Mouse (Mus musculus) bone marrow, adult 2 months (tissue): ENCODE results near the gene Gm21970.

ENCODE experiments used
- CTCF ChIP-seq: fragments of 200-500 bp; IDR thresholded peaks from 2 replicates; pipeline ENCODE4 v1.5.1; 2011; ENCODE audit warnings: low read length, control low read depth; ENCODE audit not compliant: control insufficient read depth, insufficient read depth
- POLR2A ChIP-seq: fragments of 200-500 bp; IDR thresholded peaks from 2 replicates; pipeline ENCODE4 v1.6.1; 2011; ENCODE audit warnings: low read depth, mild to moderate bottlenecking, control low read depth, low read length, borderline replicate concordance; ENCODE audit not compliant: control insufficient read depth

GRCm38 (mm10) chr16:91448088-91448487 lies 56.6 kb downstream of the Gm21970 start:
- no peak for TF ChIP-seq CTCF
- TF ChIP-seq POLR2A: no peak
